Mouse (Mus musculus) embryo, embryonic 9.5 days (tissue): ENCODE measurements at regions not wholly inside any gene's neighbourhood (a gene's known extent, or its start where the extent isn't known, plus 50 kb on each side); places are given as distances from the start of the nearest gene placed in this dataset.

Experiments used
- DNase-seq: peaks from one replicate; pipeline ENCODE4 v3.0.0-alpha.2; 2017; ENCODE audit errors: extremely low spot score

DNA sequence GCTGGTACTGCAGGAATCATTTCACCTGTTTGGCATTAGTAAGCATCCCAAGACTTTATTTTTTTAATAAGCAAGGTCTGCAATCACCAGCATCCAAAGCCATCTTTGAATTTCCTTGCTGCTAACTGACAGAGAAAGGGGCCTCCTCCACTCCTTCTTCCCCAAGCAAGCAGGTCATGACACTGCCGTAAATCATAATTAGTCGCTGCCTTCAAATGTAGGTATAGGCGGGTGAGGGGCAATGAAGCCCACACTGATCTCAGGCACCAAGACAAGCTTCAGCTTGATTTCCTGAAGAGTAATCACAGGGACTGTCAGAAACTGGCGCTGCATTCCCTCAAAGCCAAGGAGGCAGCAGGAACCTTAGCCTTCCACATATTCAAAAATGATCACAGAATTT lies 73.3 kb upstream of the Ptprt start:
- DNase-seq = peak; percentile 17

DNA sequence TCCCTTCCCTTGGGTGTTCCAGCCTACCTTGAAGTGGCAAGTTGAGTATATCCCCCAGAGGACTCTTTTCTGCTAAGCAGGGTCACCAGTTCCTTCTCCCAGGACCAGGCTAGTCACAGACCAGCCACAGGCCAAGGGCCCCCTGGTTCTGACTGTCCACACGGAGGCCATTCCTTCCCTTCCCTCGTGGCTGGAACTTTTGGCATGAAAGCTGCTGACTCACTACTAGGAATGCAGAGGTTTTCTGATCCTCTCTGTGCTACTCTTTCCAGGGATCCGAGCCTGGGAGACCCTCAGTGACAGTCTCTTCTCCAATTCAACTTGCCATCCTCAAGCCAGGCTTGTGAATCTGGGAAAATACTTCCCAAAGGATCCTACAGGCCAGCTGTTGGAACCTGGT lies 59.1 kb upstream of the Ptprt start:
- no peak for DNase-seq

DNA sequence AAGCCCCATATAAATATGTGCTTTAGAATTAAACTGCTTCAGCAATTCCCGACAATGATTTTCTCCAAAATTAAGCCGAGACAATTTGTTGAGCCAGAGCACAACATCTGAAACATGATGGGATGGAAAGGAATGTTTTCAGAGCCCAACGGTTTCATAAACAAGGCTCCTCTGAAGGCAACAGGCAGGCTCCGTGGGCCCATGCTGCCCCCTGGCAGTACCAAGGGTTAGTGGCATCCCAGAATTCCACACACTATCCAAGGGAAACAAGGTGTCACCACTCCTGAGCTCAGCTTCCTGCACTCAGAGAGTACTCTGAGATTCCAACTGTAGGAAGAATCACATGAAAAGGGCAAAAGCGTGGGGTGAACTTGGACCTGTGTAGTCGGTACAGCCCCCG lies 57.5 kb upstream of the Ptprt start:
- no peak for DNase-seq

DNA sequence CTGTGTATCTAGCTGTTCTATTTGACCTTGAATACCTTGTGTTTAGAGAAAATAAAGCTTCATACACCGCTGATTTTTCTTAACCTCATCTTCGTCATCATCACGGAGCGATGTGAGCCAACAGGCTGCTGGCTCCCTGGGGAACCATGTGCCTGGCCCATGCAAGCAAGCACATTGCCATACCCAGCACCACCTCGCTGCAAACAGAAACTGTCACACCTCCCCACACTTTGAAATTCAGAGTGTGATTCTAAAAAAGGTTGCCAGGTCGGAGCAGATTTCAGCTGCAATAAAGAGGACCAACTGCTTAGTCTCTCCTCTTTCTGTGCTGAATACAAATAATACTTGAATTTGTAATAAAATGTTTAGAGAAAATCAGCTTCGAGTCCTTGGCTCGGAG lies 54.0 kb upstream of the Ptprt start:
- DNase-seq = no peak

DNA sequence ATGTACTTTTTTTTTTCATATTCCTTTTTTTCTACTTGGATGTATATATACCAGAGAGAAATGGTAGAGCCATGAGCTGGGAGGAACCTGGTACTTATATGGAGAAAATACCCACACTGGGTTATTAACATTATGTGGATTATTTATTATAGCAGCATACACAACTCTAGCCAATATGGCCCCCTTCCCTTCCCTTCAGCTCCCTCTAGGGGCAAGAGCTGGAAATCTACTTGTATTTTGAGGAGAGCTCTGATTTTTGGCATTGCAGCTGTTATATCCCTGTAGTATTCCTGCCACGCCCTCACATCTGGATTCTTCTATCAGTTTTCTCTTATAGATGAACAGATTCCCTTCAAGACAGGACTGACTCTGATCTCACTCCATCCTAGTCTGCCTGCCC lies 52.0 kb upstream of the Ptprt start:
- no peak for DNase-seq

DNA sequence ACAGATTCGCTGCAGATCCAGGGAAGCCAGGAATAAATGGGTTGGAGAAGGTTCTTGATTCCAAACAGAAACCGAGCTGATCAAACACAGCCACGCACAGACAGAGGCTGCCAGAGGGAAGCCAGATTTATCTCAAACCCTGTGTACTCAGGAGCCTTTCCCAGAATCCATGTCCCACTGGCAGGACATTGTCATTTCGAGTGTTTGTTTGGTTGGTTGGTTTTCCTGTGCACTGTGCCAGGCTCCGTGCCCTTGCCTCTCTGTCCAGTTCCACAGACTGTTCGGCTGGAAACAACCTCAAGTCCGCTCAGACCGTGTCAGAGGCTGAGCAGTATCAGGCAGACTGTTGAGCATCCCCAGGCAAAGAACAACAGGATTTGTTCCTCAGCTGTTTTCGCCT lies 51.4 kb upstream of the Ptprt start:
- no peak for DNase-seq
